Mouse (Mus musculus): Measurements from ENCODE around the gene Muc3. TPM values are rescaled to one million over a fixed set of nuclear protein-coding genes. Genes with fewer than 3 reads are reported as not detected.

Muc3 gene
- polyA plus RNA-seq, 1 experiment from 2014 or later = not detected

Other genes with a start within 250 kb of the Muc3 start
- 104 and 114 TPM in 2 replicates for gene Ift22, start 241.2 kb downstream of the Muc3 start, polyA plus RNA-seq (2016; fragmentation: Nextera tagmentation; extraction: Ambion mirVana)
- gene Fis1, start 196.0 kb downstream of the Muc3 start, polyA plus RNA-seq (2016; fragmentation: Nextera tagmentation; extraction: Ambion mirVana) = 271 and 306 TPM in 2 replicates
- 0.15 and 0.55 TPM in 2 replicates for gene Cldn15, start 182.7 kb downstream of the Muc3 start, polyA plus RNA-seq (2016; fragmentation: Nextera tagmentation; extraction: Ambion mirVana)
- 40.8 and 43.2 TPM in 2 replicates for gene Plod3, start 162.3 kb downstream of the Muc3 start, polyA plus RNA-seq (2016; fragmentation: Nextera tagmentation; extraction: Ambion mirVana)
- gene Znhit1, start 161.3 kb downstream of the Muc3 start, polyA plus RNA-seq (2016; fragmentation: Nextera tagmentation; extraction: Ambion mirVana) = 102 and 105 TPM in 2 replicates
- gene Vgf, start 122.9 kb downstream of the Muc3 start, polyA plus RNA-seq (2016; fragmentation: Nextera tagmentation; extraction: Ambion mirVana) = 0.35 and 0.39 TPM in 2 replicates
- gene Ap1s1, start 103.2 kb downstream of the Muc3 start, polyA plus RNA-seq (2016; fragmentation: Nextera tagmentation; extraction: Ambion mirVana) = 209 and 228 TPM in 2 replicates
- 0.07 and 0.11 TPM in 2 replicates for gene Serpine1, start 77.1 kb downstream of the Muc3 start, polyA plus RNA-seq (2016; fragmentation: Nextera tagmentation; extraction: Ambion mirVana)
- gene Trim56, start 33.1 kb downstream of the Muc3 start, polyA plus RNA-seq (2016; fragmentation: Nextera tagmentation; extraction: Ambion mirVana) = 3.9 and 5.4 TPM in 2 replicates
- gene Muc3a, start 63.1 kb upstream of the Muc3 start, polyA plus RNA-seq (2016; fragmentation: Nextera tagmentation; extraction: Ambion mirVana) = 0.14 TPM in 1 of 2 replicates, not detected in the other
- gene Ache, start 138.2 kb upstream of the Muc3 start, polyA plus RNA-seq (2016; fragmentation: Nextera tagmentation; extraction: Ambion mirVana) = 3.4 and 4.8 TPM in 2 replicates
- gene Ufsp1, start 145.3 kb upstream of the Muc3 start, polyA plus RNA-seq (2016; fragmentation: Nextera tagmentation; extraction: Ambion mirVana) = 9.6 and 11.0 TPM in 2 replicates
- 190 and 192 TPM in 2 replicates for gene Srrt, start 158.4 kb upstream of the Muc3 start, polyA plus RNA-seq (2016; fragmentation: Nextera tagmentation; extraction: Ambion mirVana)
- 61.0 and 61.1 TPM in 2 replicates for gene Trip6, start 165.1 kb upstream of the Muc3 start, polyA plus RNA-seq (2016; fragmentation: Nextera tagmentation; extraction: Ambion mirVana)
- gene Slc12a9, start 184.3 kb upstream of the Muc3 start, polyA plus RNA-seq (2016; fragmentation: Nextera tagmentation; extraction: Ambion mirVana) = 12.0 and 14.3 TPM in 2 replicates
- gene Ephb4, start 200.8 kb upstream of the Muc3 start, polyA plus RNA-seq (2016; fragmentation: Nextera tagmentation; extraction: Ambion mirVana) = 28.9 and 30.0 TPM in 2 replicates